Mouse (Mus musculus) brain, embryonic 14.5 days (tissue): ENCODE data around the gene Olfr1355. TPM values are rescaled to one million over a fixed set of nuclear protein-coding genes. Genes with fewer than 3 reads are reported as not detected.
"Not testable (repeated sequence)": the region's sequence is repeated elsewhere in the genome, so short reads cannot be mapped to it uniquely, and the experiment has no call there.

Experiments
- DNase-seq: peaks from one replicate; pipeline ENCODE4 v3.0.0-alpha.2; 2011; ENCODE audit warnings: low read depth
- CTCF ChIP-seq: fragments of 200-500 bp; IDR thresholded peaks from 2 replicates; pipeline ENCODE4 v1.5.1; 2012; ENCODE audit warnings: inconsistent platforms, mild to moderate bottlenecking, moderate library complexity, borderline replicate concordance; ENCODE audit not compliant: insufficient read depth, insufficient read length; ENCODE audit errors: extremely low read depth
- POLR2A ChIP-seq: fragments of 200-500 bp; IDR thresholded peaks from 2 replicates; pipeline ENCODE4 v1.6.1; 2012; ENCODE audit warnings: mild to moderate bottlenecking, inconsistent platforms, borderline replicate concordance; ENCODE audit not compliant: poor library complexity, insufficient read depth, insufficient read length, severe bottlenecking; ENCODE audit errors: extremely low read depth
- polyA plus RNA-seq: library from polyadenylated mRNA; depleted of rRNA; stranded (reverse); fragments of >200 nt; gene quantifications from 2 replicates; pipeline ENCODE4 v1.2.3, GENCODE M21; 2012; rRNA removed

Olfr1355 gene
- polyA plus RNA-seq: not detected in 2 replicates

DNA sequence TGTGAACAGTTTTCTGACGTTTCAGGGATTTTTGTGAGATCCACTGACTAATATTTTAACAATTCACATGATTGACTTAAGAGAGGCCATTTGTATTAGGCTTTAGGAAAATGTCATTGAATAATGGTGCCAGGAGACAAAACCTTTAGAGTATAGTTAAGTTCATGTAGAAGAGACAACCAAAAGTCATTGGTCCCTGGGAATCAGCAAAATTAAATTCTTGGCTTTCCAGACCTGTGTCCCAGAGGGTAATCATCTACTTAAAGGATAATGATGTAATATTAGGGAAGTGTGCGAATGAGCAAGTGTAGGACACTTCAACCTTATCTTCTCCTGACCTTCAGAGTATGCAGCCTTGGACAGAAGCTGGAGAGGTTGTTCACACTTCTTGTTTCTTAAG is at the start of gene Olfr1355:
TSS of gene Olfr1355 (plus strand) at position 301 of the 400 bp plus-strand sequence.
- TF ChIP-seq CTCF (no peak), POLR2A (no peak)
- no peak for DNase-seq

- DNase-seq: not testable (repeated sequence)
Observed at GRCm38 (mm10) chr10:78840456-78840855, 34.9 kb upstream of the Olfr1355 start.

DNA sequence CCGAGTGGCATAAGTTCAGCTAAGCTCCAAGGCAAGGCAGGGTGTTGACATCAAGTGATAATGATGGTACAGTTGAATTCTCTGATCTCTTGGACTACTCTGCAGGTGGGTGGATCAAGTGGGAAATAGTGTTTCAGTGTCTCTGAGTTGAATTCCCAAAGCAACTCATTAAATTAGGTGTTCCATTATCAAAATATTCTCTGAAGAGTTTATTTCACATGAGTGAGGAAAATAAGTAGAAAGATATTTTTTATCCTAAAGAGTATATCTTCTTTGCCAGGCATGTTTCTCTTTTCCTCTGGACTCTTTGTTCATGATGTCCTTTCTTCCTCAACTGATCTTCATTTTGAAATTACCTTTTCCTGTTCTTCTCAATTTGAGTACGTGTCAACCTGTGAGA is 23.3 kb upstream of the Olfr1355 start, which contains the start of gene Olfr1356:
TSS of gene Olfr1356 (minus strand) at position 101 of the 400 bp plus-strand sequence.
- TF ChIP-seq CTCF (no peak), POLR2A (no peak)
- DNase-seq: no peak

DNA sequence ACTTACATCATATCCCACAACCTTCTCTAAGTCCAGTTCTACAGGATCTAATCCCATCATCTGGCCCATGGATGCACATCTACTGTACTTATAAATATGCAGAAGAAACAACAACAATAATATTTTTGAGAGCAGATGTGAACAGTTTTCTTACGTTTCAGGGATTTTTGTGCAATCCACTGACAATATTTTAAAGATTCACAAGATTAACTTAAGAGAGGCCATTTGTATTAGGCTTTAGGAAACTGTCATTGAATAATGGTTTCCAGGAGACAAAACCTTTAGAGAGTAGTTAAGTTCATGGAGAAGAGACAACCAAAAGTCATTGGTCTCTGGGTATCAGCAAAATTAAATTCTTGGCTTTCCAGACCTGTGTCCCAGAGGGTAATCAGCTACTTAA is 37.5 kb downstream of the Olfr1355 start, which contains the start of gene Olfr1354:
TSS of gene Olfr1354 (plus strand) at position 301 of the 400 bp plus-strand sequence.
- DNase-seq: not testable (repeated sequence)

Other genes with a start within 250 kb of the Olfr1355 start
- 0.03 and 0.10 TPM in 2 replicates for gene Casp14, start 157.2 kb upstream of the Olfr1355 start, polyA plus RNA-seq
- gene Ccdc105, start 122.5 kb upstream of the Olfr1355 start, polyA plus RNA-seq: 0.14 TPM in 1 of 2 replicates, not detected in the other
- 12.9 and 18.2 TPM in 2 replicates for gene Slc1a6, start 95.0 kb upstream of the Olfr1355 start, polyA plus RNA-seq
- not detected in 2 replicates for gene Olfr1356, start 23.4 kb upstream of the Olfr1355 start, polyA plus RNA-seq
- gene Olfr1354, start 37.6 kb downstream of the Olfr1355 start, polyA plus RNA-seq: not detected in 2 replicates
- not detected in 2 replicates for gene Olfr8, start 75.1 kb downstream of the Olfr1355 start, polyA plus RNA-seq
- gene Olfr1353, start 87.8 kb downstream of the Olfr1355 start, polyA plus RNA-seq: not detected in 2 replicates
- not detected in 2 replicates for gene Olfr1352, start 105.5 kb downstream of the Olfr1355 start, polyA plus RNA-seq
- gene Olfr1351, start 136.9 kb downstream of the Olfr1355 start, polyA plus RNA-seq: not detected in 2 replicates
- not detected in 2 replicates for gene Olfr57, start 153.2 kb downstream of the Olfr1355 start, polyA plus RNA-seq
- 18.9 and 29.3 TPM in 2 replicates for gene 2610008E11Rik, start 222.1 kb downstream of the Olfr1355 start, polyA plus RNA-seq